Mouse (Mus musculus) kidney, postnatal 4 days (tissue): ENCODE data around the gene Tagap1.
"Not testable (repeated sequence)": the region's sequence is repeated elsewhere in the genome, so short reads cannot be mapped to it uniquely, and the experiment has no call there.

Experiments used
- DNase-seq, 2 experiments: peaks; one replicate each; pipeline ENCODE4 v3.0.0; 2021; ENCODE audit warnings: mixed read lengths in 2 of 2

Tagap1 gene

GRCm38 (mm10) chr17:6960776-6961175, at the start of gene Tagap1:
Tagap1 (minus strand) TSS chr17:6961156.
- peak; percentile 43 to 66 for DNase-seq

GRCm38 (mm10) chr17:7009901-7010300, 48.9 kb upstream of the Tagap1 start:
- DNase-seq: not testable (repeated sequence)

GRCm38 (mm10) chr17:7009440-7009839, 48.5 kb upstream of the Tagap1 start:
- not testable (repeated sequence) for DNase-seq

- DNase-seq: not testable (repeated sequence)
These were observed 47.9 kb upstream of the Tagap1 start for GRCm38 (mm10) chr17:7008885-7009284.

GRCm38 (mm10) chr17:7005646-7006045, 44.7 kb upstream of the Tagap1 start:
- not testable (repeated sequence) for DNase-seq

- not testable (repeated sequence) for DNase-seq
These were observed 42.4 kb upstream of the Tagap1 start for GRCm38 (mm10) chr17:7003392-7003791.

- DNase-seq: not testable (repeated sequence)
These were observed 41.0 kb upstream of the Tagap1 start for GRCm38 (mm10) chr17:7001790-7002585.

GRCm38 (mm10) chr17:6997778-6998490, 37.0 kb upstream of the Tagap1 start:
- not testable (repeated sequence) for DNase-seq

GRCm38 (mm10) chr17:6996826-6997225, 35.9 kb upstream of the Tagap1 start:
- DNase-seq: not testable (repeated sequence)

GRCm38 (mm10) chr17:6995504-6995903, 34.5 kb upstream of the Tagap1 start:
- not testable (repeated sequence) for DNase-seq

GRCm38 (mm10) chr17:6986118-6986517, 25.2 kb upstream of the Tagap1 start:
- DNase-seq: not testable (repeated sequence)

- DNase-seq: not testable (repeated sequence)
These were observed 19.2 kb upstream of the Tagap1 start for GRCm38 (mm10) chr17:6980144-6980543.

GRCm38 (mm10) chr17:6979380-6979779, 18.4 kb upstream of the Tagap1 start:
- peak in 1 of 2 experiments; percentile 35 for DNase-seq

GRCm38 (mm10) chr17:6978287-6979248, 17.6 kb upstream of the Tagap1 start, which contains the start of gene Gm49721:
Gm49721 (plus strand) TSS chr17:6978904.
- peak; percentile 75 to 88 for DNase-seq

GRCm38 (mm10) chr17:6974985-6975384, 14.0 kb upstream of the Tagap1 start:
- DNase-seq: not testable (repeated sequence)

- DNase-seq: not testable (repeated sequence)
These were observed 12.0 kb upstream of the Tagap1 start for GRCm38 (mm10) chr17:6972836-6973396.

- DNase-seq: not testable (repeated sequence)
These were observed 10.3 kb upstream of the Tagap1 start for GRCm38 (mm10) chr17:6971238-6971637.

- DNase-seq: not testable (repeated sequence)
These were observed 9.4 kb upstream of the Tagap1 start, which contains the start of gene Rnaset2b for GRCm38 (mm10) chr17:6970334-6970733. Rnaset2b (plus strand) TSS chr17:6970634.

GRCm38 (mm10) chr17:6967673-6968072, 6.7 kb upstream of the Tagap1 start:
- DNase-seq: not testable (repeated sequence)

- DNase-seq: peak; percentile 39 to 51
These were observed 4.4 kb upstream of the Tagap1 start for GRCm38 (mm10) chr17:6965364-6965763.

GRCm38 (mm10) chr17:6962936-6963335, 2.0 kb upstream of the Tagap1 start:
- peak; percentile 24 to 34 for DNase-seq

- not testable (repeated sequence) for DNase-seq
These were observed 1.4 kb upstream of the Tagap1 start for GRCm38 (mm10) chr17:6962339-6962738.
